8 mouse cellular contexts compared by ENCODE assay signal in the genomic region with DNA sequence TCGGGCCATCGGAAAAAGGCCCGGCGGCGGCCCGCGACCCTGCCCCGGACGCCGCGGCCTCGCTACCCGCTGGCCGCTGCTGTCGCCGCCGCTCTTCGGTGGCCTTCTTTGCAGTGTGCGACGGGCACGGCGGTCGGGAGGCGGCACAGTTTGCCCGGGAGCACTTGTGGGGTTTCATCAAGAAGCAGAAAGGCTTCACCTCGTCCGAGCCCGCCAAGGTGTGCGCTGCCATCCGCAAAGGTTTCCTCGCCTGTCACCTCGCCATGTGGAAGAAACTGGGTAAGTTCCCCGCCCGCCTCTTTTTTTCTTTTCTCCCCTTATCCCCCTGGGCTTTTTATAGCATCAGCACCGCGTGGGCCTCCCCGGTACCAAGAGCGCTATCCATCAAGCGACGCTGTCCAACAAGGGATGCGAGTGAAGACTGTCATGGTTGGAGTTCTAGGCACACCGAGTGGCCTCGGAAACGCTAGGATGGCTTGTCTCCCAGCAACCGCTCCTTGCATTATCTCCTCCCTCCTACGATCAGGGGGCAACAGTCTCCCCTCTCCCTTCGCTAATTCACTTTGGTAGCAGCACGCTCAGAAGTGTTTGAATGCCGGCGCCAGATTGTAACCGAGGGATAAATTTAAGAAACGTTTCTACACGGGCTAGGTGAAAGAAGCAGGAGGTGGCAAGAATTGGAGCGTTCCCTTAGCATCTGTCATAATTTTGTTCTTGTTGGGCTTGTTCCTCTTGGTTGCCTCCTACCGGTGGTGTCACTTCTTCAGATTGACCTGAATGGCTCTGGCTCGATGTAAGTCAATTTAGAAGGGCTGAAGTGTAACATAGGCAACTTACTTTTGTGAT. TPM values are rescaled to one million over a fixed set of nuclear protein-coding genes. Genes with fewer than 3 reads are reported as not detected.
DNase-seq lines count a peak whose midpoint lies in the region; ATAC-seq and TF ChIP-seq lines count a peak whose summit lies in the region.

No protein-coding gene starts in this region.

- peak; percentile 64 for DNase-seq in ES-CJ7 (ENCODE audit: low read depth, low spot score)
- peak; percentile 63 for DNase-seq in c-Kit-negative CD71-positive TER-119-positive erythroid progenitor cells, embryonic 14.5 days (ENCODE audit: low read depth, low spot score)
- peak; percentile 39 for DNase-seq in kidney, postnatal 14 days
- peak; percentile 48 to 50 for DNase-seq in lung, adult 18-20 months
- DNase-seq in thymus, adult 2 months, result peak; percentile 68

- WGBS in heart, embryonic 16.5 days, result under 1% methylated on average over 54 of the region's 56 CpGs
- WGBS in neural tube, embryonic 15.5 days, result under 1% methylated on average over 56 of the region's 56 CpGs
- under 1% methylated on average over 56 of the region's 56 CpGs for WGBS in thymus, adult 2 months

- no peaks in the 10 kb centered on the region for H3K27me3 ChIP-seq in heart, embryonic 16.5 days (ENCODE audit: control insufficient read depth, insufficient read depth, low read length)
- no peaks in the 10 kb centered on the region for H3K27me3 ChIP-seq in neural tube, embryonic 15.5 days (replicated peaks)
- H3K27me3 ChIP-seq in thymus, adult 2 months (ENCODE audit: control insufficient read depth, insufficient read depth, low read length), result no peaks in the 10 kb centered on the region

- ATAC-seq in erythroid progenitor cell, adult 5-6 weeks (replicated peaks; ENCODE audit: low FRiP score, poor library complexity, severe bottlenecking), result peak; percentile 50
- ATAC-seq in heart, embryonic 16.5 days (replicated peaks; ENCODE audit: extremely low read depth, insufficient read depth, low FRiP score), result peak; percentile 28
- peak; percentile 18 for ATAC-seq in neural tube, embryonic 15.5 days (ENCODE audit: low FRiP score)

- H3K36me3 ChIP-seq in heart, embryonic 16.5 days (ENCODE audit: control insufficient read depth, insufficient read depth), result peaks cover 12% of the 10 kb centered on the region
- no peaks in the 10 kb centered on the region for H3K36me3 ChIP-seq in neural tube, embryonic 15.5 days
- no peaks in the 10 kb centered on the region for H3K36me3 ChIP-seq in thymus, adult 2 months (ENCODE audit: control insufficient read depth, insufficient read depth, low read length)

- peak overlapping the region; percentile 98 for H3K9ac ChIP-seq in heart, embryonic 16.5 days (ENCODE audit: low read length)
- H3K9ac ChIP-seq in neural tube, embryonic 15.5 days (replicated peaks), result peak overlapping the region; percentile 81

- no peak for TF ChIP-seq POLR2A in thymus, adult 2 months (IDR thresholded peaks at IDR 0.05; ENCODE audit: control insufficient read depth, extremely low read depth, insufficient read depth, low read length, poor library complexity)

- H3K27ac ChIP-seq in heart, embryonic 16.5 days (ENCODE audit: low read length), result peak overlapping the region; percentile 97
- peak overlapping the region; percentile 94 for H3K27ac ChIP-seq in neural tube, embryonic 15.5 days (replicated peaks)
- H3K27ac ChIP-seq in thymus, adult 2 months (ENCODE audit: control insufficient read depth, insufficient read depth, low read length), result peak overlapping the region; percentile 66

- TF ChIP-seq CTCF in thymus, adult 2 months (IDR thresholded peaks at IDR 0.05; ENCODE audit: borderline replicate concordance, control insufficient read depth, extremely low read depth, insufficient read depth, low read length, poor library complexity), result no peak

- no peaks in the 10 kb centered on the region for H3K9me3 ChIP-seq in heart, embryonic 16.5 days (replicated peaks; ENCODE audit: control insufficient read depth, low read length)
- no peaks in the 10 kb centered on the region for H3K9me3 ChIP-seq in neural tube, embryonic 15.5 days (replicated peaks)

- peak overlapping the region; percentile 96 for H3K4me3 ChIP-seq in heart, embryonic 16.5 days (ENCODE audit: low read length)
- H3K4me3 ChIP-seq in neural tube, embryonic 15.5 days (replicated peaks), result peak overlapping the region; percentile 84
- H3K4me3 ChIP-seq in thymus, adult 2 months (ENCODE audit: control insufficient read depth, insufficient read depth, low read length), result peak overlapping the region; percentile 87

- H3K4me1 ChIP-seq in heart, embryonic 16.5 days (ENCODE audit: control insufficient read depth, insufficient read depth, low read length), result peaks cover 14% of the 10 kb centered on the region
- peaks cover 27% of the 10 kb centered on the region for H3K4me1 ChIP-seq in neural tube, embryonic 15.5 days
- H3K4me1 ChIP-seq in thymus, adult 2 months (replicated peaks; ENCODE audit: control insufficient read depth, insufficient read depth, low read length), result peaks cover 5% of the 10 kb centered on the region

- H3K4me2 ChIP-seq in heart, embryonic 16.5 days (ENCODE audit: low read depth, low read length), result peak overlapping the region; percentile 73
- H3K4me2 ChIP-seq in neural tube, embryonic 15.5 days, result peak overlapping the region; percentile 69

RNA-seq across cellular contexts. Expression of a gene that starts 0.8 kb away (rescaled TPM):
- 96.6 and 112 TPM in 2 replicates for total RNA-seq in erythroid progenitor cell, adult 5-6 weeks (2015; ENCODE audit: low replicate concordance)
- 62.0 and 77.3 TPM in 2 replicates for total RNA-seq in erythroid progenitor cell, adult 5-6 weeks (2017; ENCODE audit: low replicate concordance)
- 12.3 and 13.7 TPM in 2 replicates for polyA plus RNA-seq in heart, embryonic 16.5 days (2015; fragmentation: Nextera tagmentation; extraction: Ambion mirVana)
- 16.0 and 16.5 TPM in 2 replicates for polyA plus RNA-seq in neural tube, embryonic 15.5 days (2015; fragmentation: Nextera tagmentation; extraction: Ambion mirVana)
- 12.8 and 15.2 TPM in 2 replicates for polyA plus RNA-seq in thymus, adult 2 months (2012; rRNA removed)

RNA-seq across cellular contexts. Expression of a gene that starts 41.1 kb away (rescaled TPM):
- total RNA-seq in erythroid progenitor cell, adult 5-6 weeks (2015; ENCODE audit: low replicate concordance), result 45.0 and 60.8 TPM in 2 replicates
- total RNA-seq in erythroid progenitor cell, adult 5-6 weeks (2017; ENCODE audit: low replicate concordance), result 28.0 and 35.8 TPM in 2 replicates
- 20.2 and 20.5 TPM in 2 replicates for polyA plus RNA-seq in heart, embryonic 16.5 days (2015; fragmentation: Nextera tagmentation; extraction: Ambion mirVana)
- 30.0 and 31.6 TPM in 2 replicates for polyA plus RNA-seq in neural tube, embryonic 15.5 days (2015; fragmentation: Nextera tagmentation; extraction: Ambion mirVana)
- polyA plus RNA-seq in thymus, adult 2 months (2012; rRNA removed), result 42.5 and 49.4 TPM in 2 replicates

Comparison
In these comparisons a context has a peak if more than half of its experiments do, and no peak if none do; other contexts are left out.
1. Peak in every context shown above with its lines: DNase-seq, ATAC-seq, H3K4me3 ChIP-seq and H3K27ac ChIP-seq.